Mouse (Mus musculus) thymus, adult 2 months (tissue): ENCODE results near the gene Mrpl28.

Source experiments
- CTCF ChIP-seq: fragments of 200-500 bp; IDR thresholded peaks from 2 replicates; pipeline ENCODE4 v1.5.1; 2012; ENCODE audit warnings: mild to moderate bottlenecking, control low read depth, low read length, moderate library complexity, borderline replicate concordance; ENCODE audit not compliant: control insufficient read depth, poor library complexity, insufficient read depth; ENCODE audit errors: extremely low read depth
- POLR2A ChIP-seq: fragments of 200-500 bp; IDR thresholded peaks from 2 replicates; pipeline ENCODE4 v1.6.1; 2012; ENCODE audit warnings: mild to moderate bottlenecking, low read length, control low read depth, moderate library complexity; ENCODE audit not compliant: control insufficient read depth, poor library complexity, insufficient read depth; ENCODE audit errors: extremely low read depth

GRCm38 (mm10) chr17:26116503-26117258 is 6.6 kb upstream of the Mrpl28 start:
- TF ChIP-seq POLR2A (no peak), CTCF (no peak)
